Mouse (Mus musculus): Measurements from ENCODE around the gene Wdr73. TPM values are rescaled to one million over a fixed set of nuclear protein-coding genes. Genes with fewer than 3 reads are reported as not detected.

Gene Wdr73
- total RNA-seq, 4 experiments from 2014 or later, result 18.4 to 26.8 (median 24.0) TPM

- DNase-seq, result no peak
Observed at GRCm38 (mm10) chr7:80855316-80855715, 45.8 kb downstream of the Wdr73 start.

DNA sequence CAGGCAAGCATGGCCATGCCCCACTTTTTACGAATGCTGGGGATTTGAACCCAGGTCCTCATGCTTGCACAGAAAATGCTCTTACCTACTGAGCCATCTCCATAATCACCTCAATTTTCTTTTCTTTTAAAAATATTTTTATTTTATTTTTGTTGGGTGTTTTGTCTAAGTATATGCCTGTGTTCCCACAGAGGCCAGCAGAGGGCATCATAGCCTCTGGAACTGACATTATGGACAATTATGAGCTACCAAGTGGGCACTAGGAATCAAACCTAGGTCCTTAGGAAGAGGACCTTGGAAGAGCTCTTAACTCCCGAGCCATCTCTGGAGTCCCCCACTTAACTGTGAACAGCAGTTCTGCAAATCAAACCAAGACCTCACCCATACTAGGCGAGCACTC lies 47.9 kb downstream of the Wdr73 start:
- no peak for DNase-seq

DNA sequence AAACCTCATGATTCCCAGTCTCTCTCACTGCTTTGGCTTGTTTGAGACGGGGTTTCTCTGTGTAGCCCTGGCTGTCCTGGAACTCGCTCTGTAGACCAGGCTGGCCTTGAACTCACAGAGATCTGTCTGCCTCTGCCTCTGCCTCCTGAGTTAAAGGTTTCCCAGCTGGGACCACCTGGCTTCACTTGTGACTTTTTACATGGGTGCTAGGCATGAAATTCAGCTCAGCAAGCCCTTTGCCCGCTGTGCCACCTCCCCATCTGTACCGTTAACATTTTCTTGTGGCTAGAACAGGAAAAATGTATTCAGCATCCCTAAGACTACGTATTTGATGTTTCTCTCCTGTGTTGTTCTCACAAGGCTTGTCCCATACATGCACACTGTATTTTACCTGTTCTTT lies 50.5 kb downstream of the Wdr73 start:
- no peak for DNase-seq

GRCm38 (mm10) chr7:80849710-80850109 lies 51.4 kb downstream of the Wdr73 start:
- no peak for DNase-seq

DNA sequence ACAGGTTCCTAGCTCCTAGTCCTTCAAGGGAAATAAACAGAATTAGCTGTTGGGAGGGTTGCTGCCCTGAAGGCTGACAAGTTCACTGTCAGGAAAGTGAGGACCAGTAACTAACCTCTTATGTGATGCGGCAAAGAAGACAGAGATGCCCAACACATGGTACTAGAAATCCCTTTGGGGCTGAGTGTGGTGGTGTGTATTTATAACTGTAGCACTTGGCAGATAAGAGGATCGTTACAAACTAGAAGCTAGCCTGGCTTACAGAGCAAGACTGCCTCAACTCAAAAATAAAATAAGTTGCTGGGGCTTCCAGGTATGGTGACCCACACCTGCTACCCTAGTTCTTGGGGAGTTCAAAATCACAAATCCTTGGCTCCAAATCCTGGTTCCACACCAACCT lies 51.8 kb downstream of the Wdr73 start:
- no peak for DNase-seq

- DNase-seq, result no peak
Observed at GRCm38 (mm10) chr7:80846709-80847108, 54.4 kb downstream of the Wdr73 start.

- no peak for DNase-seq
Observed at GRCm38 (mm10) chr7:80846280-80846678, 54.8 kb downstream of the Wdr73 start.

GRCm38 (mm10) chr7:80845621-80846279 lies 55.3 kb downstream of the Wdr73 start:
- no peak for DNase-seq

DNA sequence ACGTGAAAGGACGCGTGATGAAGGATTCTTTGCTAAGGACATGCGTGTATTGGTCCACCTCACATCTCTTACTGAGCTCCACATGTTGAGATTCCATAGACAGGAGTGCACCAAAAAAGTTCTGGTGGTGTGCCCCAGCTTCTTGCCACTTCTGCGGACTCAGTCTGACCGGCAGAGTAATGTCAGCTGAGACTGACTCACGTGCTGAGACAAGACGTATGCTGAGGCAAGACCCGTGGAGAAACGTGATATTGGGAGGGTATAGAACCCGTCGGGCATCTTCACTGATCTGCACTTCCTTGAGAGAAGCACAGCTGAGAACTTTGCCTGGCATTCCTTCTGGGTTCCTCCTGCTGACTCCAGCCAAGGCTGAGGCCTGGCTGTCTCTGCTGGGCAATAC lies 56.4 kb downstream of the Wdr73 start:
- DNase-seq, result no peak

DNA sequence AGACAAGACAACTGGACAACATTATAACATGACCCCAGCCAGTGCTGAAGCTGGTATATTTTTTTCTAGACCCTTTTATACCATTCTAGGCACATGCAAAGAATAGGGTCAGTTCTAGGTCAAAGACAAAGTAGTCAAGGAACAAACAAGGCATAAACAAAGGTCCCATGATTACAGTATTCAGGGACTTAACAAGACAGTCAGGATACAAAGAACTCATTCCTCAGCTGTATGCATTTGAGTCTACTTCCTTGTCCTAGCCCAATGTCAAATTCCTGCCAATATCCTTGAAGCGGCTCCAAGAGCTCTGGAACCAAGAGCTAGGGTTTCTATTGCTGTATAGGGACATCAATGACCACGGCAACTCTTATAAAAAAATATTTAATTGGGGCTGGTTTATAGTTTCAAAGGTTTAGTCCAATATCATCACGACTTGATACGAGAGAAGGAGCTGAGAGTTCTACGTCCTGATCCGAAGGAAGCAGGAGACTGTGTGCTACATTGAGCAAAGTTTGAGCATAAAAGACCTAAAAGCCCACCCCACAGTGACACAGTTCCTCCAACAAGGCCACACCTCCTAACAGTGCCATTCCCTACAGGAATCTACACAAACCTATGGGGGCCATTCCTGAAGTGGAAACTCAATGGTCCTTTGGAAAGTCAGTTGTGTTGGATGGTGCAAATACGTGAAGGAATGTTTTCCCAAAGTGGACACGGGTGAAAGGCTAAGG lies 57.0 kb downstream of the Wdr73 start:
- DNase-seq, result no peak

DNA sequence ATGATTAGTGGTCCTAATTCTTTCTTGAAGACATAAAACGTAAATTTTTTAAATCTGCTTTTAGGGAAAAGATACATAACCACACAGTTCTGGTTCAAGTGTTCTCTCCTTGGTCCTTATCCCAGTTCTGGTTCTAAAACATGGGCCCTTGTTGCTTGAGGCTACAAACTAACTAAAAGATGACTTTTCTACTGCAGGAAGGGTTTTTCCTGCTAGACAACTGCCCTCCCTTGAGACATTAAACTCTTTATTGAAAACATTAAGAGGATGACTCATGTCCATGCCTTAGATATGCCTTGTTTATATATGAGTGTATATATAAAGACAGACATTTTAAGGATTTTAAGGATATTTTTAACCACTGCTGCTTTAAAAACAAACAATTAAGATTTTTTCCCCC lies 57.9 kb downstream of the Wdr73 start:
- DNase-seq, result no peak

DNA sequence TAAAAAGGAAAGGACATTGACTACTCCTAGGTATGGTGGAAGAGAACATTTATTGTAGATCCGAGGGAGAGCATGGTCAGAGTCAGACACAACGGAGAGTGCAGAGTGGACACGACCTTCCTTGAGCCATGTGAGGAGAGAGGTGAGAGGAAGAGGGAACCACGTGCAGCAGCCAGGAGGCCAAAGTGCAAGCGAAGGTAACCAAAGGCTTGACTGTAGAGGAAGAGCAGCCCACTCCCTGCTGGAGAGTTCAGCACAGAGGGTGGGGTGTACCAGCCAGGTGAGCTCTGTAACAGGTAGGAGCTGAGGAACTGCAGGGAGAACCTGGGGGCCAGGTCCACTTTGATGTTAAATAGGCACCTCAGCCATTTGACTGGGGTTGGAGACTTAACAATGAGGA lies 58.9 kb downstream of the Wdr73 start:
- DNase-seq, result no peak

- no peak for DNase-seq
Observed at GRCm38 (mm10) chr7:80840937-80841336, 60.1 kb downstream of the Wdr73 start.

Other genes with a start within 250 kb of the Wdr73 start
- gene Crtc3, start 212.4 kb downstream of the Wdr73 start, total RNA-seq (2022), result 10 to 100 TPM; 27.2 to 44.9 (median 35.5) TPM
- 100 to 1,000 TPM in 2 of 4 experiments, 10 to 100 TPM in 2; 82.6 to 138 (median 109) TPM for gene Iqgap1, start 75.3 kb downstream of the Wdr73 start, total RNA-seq (2022)
- gene Zscan2, start 40.3 kb downstream of the Wdr73 start, total RNA-seq (2022), result 10 to 100 TPM in 2 of 4 experiments, 1 to 10 TPM in 2; 6.3 to 10.4 (median 9.7) TPM
- gene Nmb, start 3.8 kb upstream of the Wdr73 start, total RNA-seq (2022), result 1 to 10 TPM; 2.7 to 6.5 (median 3.4) TPM
- 100 to 1,000 TPM in 3 of 4 experiments, 10 to 100 TPM in 1; 90.9 to 110 (median 105) TPM for gene Sec11a, start 46.5 kb upstream of the Wdr73 start, total RNA-seq (2022)
- gene Zfp592, start 92.4 kb upstream of the Wdr73 start, total RNA-seq (2022), result 10 to 100 TPM; 21.2 to 31.7 (median 26.4) TPM
- gene Alpk3, start 156.3 kb upstream of the Wdr73 start, total RNA-seq (2022), result under 1 TPM; 0.12 to 0.24 (median 0.19) TPM
- not detected for gene Slc28a1, start 213.5 kb upstream of the Wdr73 start, total RNA-seq (2022)

Data from adrenal gland, adult 8-10 months (tissue).